Mouse (Mus musculus) MEL (cell line): ENCODE measurements around the gene Zfp512b. TPM values are rescaled to one million over a fixed set of nuclear protein-coding genes. Genes with fewer than 3 reads are reported as not detected.

Experiments
- DNase-seq: peaks from one replicate; pipeline ENCODE4 v3.0.0; 2011; ENCODE audit warnings: low read depth, low spot score
- H3K27ac ChIP-seq: 2 replicates; pipeline ENCODE4 v1.5.1; 2012; ENCODE audit warnings: low read depth, mild to moderate bottlenecking, control low read depth, low read length, moderate library complexity; ENCODE audit not compliant: control insufficient read depth
- H3K27me3 ChIP-seq, 2 experiments: fragments of 150-350 bp in 1 of 2; sonication (generic) in 1 of 2; 2 replicates each; pipeline ENCODE4 v1.6.1; 2012; ENCODE audit warnings: low read length in 2 of 2, mild to moderate bottlenecking in 2 of 2, improper control_type of control experiment in 1 of 2, moderate library complexity in 1 of 2; ENCODE audit not compliant: insufficient read depth in 2 of 2, control insufficient read depth in 1 of 2
- H3K36me3 ChIP-seq, 2 experiments: 2 replicates each; pipeline ENCODE4 v1.6.1; 2012 to 2014; ENCODE audit warnings: low read length in 2 of 2, improper control_type of control experiment in 1 of 2, inconsistent platforms in 1 of 2, mild to moderate bottlenecking in 1 of 2; ENCODE audit not compliant: insufficient read depth in 2 of 2, control insufficient read depth in 1 of 2
- H3K4me1 ChIP-seq, 2 experiments: fragments of 150-350 bp in 1 of 2; sonication (generic) in 1 of 2; 2 replicates each; pipeline ENCODE4 v1.6.1; 2012; ENCODE audit warnings: low read length in 2 of 2, improper control_type of control experiment in 1 of 2, mild to moderate bottlenecking in 1 of 2; ENCODE audit not compliant: insufficient read depth in 2 of 2, control insufficient read depth in 1 of 2
- H3K4me3 ChIP-seq, 2 experiments: fragments of 150-350 bp in 1 of 2; sonication (generic) in 1 of 2; 2 replicates each; pipeline ENCODE4 v1.5.1; 2012; ENCODE audit warnings: low read depth in 2 of 2, low read length in 2 of 2, mild to moderate bottlenecking in 2 of 2, moderate library complexity in 2 of 2, control low read depth in 1 of 2, improper control_type of control experiment in 1 of 2; ENCODE audit not compliant: control insufficient read depth in 1 of 2, insufficient read depth in 1 of 2
- H3K79me2 ChIP-seq: 2 replicates; pipeline ENCODE4 v1.6.1; 2012; ENCODE audit warnings: mild to moderate bottlenecking, low read length, moderate library complexity; ENCODE audit not compliant: control insufficient read depth, poor library complexity, insufficient read depth
- H3K9ac ChIP-seq: 2 replicates; pipeline ENCODE4 v1.6.1; 2012; ENCODE audit warnings: low read depth, mild to moderate bottlenecking, control low read depth, low read length, moderate library complexity; ENCODE audit not compliant: control insufficient read depth, poor library complexity, severe bottlenecking
- H3K9me3 ChIP-seq: fragments of 150-350 bp; sonication (generic); replicated peaks from 2 replicates; pipeline ENCODE4 v1.6.1; 2012; ENCODE audit warnings: mild to moderate bottlenecking, low read length, improper control_type of control experiment, moderate library complexity; ENCODE audit not compliant: insufficient read depth
- CTCF ChIP-seq, 3 experiments: IDR thresholded peaks in 2 of 3; conservative IDR thresholded peaks in 1 of 3; 2 replicates each; pipeline ENCODE4 v1.5.1; 2011 to 2012; ENCODE audit warnings: low read length in 3 of 3, low read depth in 2 of 3, mild to moderate bottlenecking in 2 of 3, improper control_type of control experiment in 1 of 3, inconsistent platforms in 1 of 3, mixed read lengths in 1 of 3, moderate library complexity in 1 of 3; ENCODE audit not compliant: control insufficient read depth in 1 of 3, insufficient read depth in 1 of 3, poor library complexity in 1 of 3, severe bottlenecking in 1 of 3
- E2F4 ChIP-seq: IDR thresholded peaks from 2 replicates; pipeline ENCODE4 v1.6.1; 2011; ENCODE audit warnings: low read depth, low read length, improper control_type of control experiment, borderline replicate concordance
- HCFC1 ChIP-seq: IDR thresholded peaks from 2 replicates; pipeline ENCODE4 v1.6.1; 2012; ENCODE audit warnings: low read depth, mild to moderate bottlenecking, inconsistent platforms, low read length, improper control_type of control experiment, moderate library complexity
- KAT2A ChIP-seq: conservative IDR thresholded peaks from 2 replicates; pipeline ENCODE4 v1.6.1; 2012; ENCODE audit warnings: low read depth, low read length, improper control_type of control experiment, inconsistent platforms
- MAX ChIP-seq: IDR thresholded peaks from 2 replicates; pipeline ENCODE4 v1.6.1; 2011; ENCODE audit warnings: low read length, improper control_type of control experiment
- MEF2A ChIP-seq: IDR thresholded peaks from 2 replicates; pipeline ENCODE4 v1.6.1; 2014; ENCODE audit warnings: low read depth, mild to moderate bottlenecking, inconsistent platforms, low read length, improper control_type of control experiment; ENCODE audit not compliant: poor library complexity, insufficient replicate concordance, severe bottlenecking; ENCODE audit errors: extremely low read depth
- MYC ChIP-seq: IDR thresholded peaks from 2 replicates; pipeline ENCODE4 v1.6.1; 2011; ENCODE audit warnings: low read depth, mild to moderate bottlenecking, low read length, improper control_type of control experiment, moderate library complexity
- POLR2A ChIP-seq, 2 experiments: IDR thresholded peaks; 2 replicates each; pipeline ENCODE4 v1.6.1; 2011 to 2012; ENCODE audit warnings: low read length in 2 of 2, mild to moderate bottlenecking in 2 of 2, control low read depth in 1 of 2, improper control_type of control experiment in 1 of 2, low read depth in 1 of 2, moderate library complexity in 1 of 2; ENCODE audit not compliant: control insufficient read depth in 1 of 2, insufficient read depth in 1 of 2, poor library complexity in 1 of 2
- RCOR1 ChIP-seq: IDR thresholded peaks from 2 replicates; pipeline ENCODE4 v1.6.1; 2012; ENCODE audit warnings: low read depth, mild to moderate bottlenecking, inconsistent platforms, low read length, improper control_type of control experiment
- SIN3A ChIP-seq: IDR thresholded peaks from 2 replicates; pipeline ENCODE4 v1.6.1; 2012; ENCODE audit warnings: low read length, improper control_type of control experiment, inconsistent platforms
- TAL1 ChIP-seq: IDR thresholded peaks from 2 replicates; pipeline ENCODE4 v1.6.1; 2012; ENCODE audit warnings: mild to moderate bottlenecking, inconsistent platforms, low read length, moderate library complexity, mixed read lengths
- UBTF ChIP-seq: IDR thresholded peaks from 2 replicates; pipeline ENCODE4 v1.6.1; 2012; ENCODE audit warnings: low read depth, mild to moderate bottlenecking, inconsistent platforms, low read length, improper control_type of control experiment, moderate library complexity, borderline replicate concordance; ENCODE audit not compliant: insufficient read depth
- USF1 ChIP-seq: IDR thresholded peaks from 2 replicates; pipeline ENCODE4 v1.6.1; 2014; ENCODE audit warnings: low read depth, mild to moderate bottlenecking, inconsistent platforms, low read length, improper control_type of control experiment, moderate library complexity
- ZC3H11A ChIP-seq: IDR thresholded peaks from 2 replicates; pipeline ENCODE4 v1.6.1; 2012; ENCODE audit warnings: low read depth, mild to moderate bottlenecking, inconsistent platforms, low read length, improper control_type of control experiment
- ZMIZ1 ChIP-seq: IDR thresholded peaks from 2 replicates; pipeline ENCODE4 v1.6.1; 2012; ENCODE audit warnings: low read depth, mild to moderate bottlenecking, inconsistent platforms, low read length, improper control_type of control experiment, moderate library complexity
- ZNF384 ChIP-seq: IDR thresholded peaks from 2 replicates; pipeline ENCODE4 v1.6.1; 2012; ENCODE audit warnings: low read depth, mild to moderate bottlenecking, inconsistent platforms, low read length, improper control_type of control experiment
- polyA plus RNA-seq, 2 experiments: library from polyadenylated mRNA; stranded (reverse) in 1 of 2; unstranded in 1 of 2; fragments of >175 nt in 1 of 2; fragments of >200 nt in 1 of 2; gene quantifications; 2 replicates each; pipeline versions ENCODE4 v1.2.1 to v1.2.4; 2012; ENCODE audit warnings: low replicate concordance in 2 of 2, low read depth in 1 of 2; ENCODE audit not compliant: insufficient read length in 2 of 2, insufficient read depth in 1 of 2, missing spikeins in 1 of 2
- total RNA-seq: library from RNA; depleted of rRNA; stranded (reverse); fragments of 300-350 nt; gene quantifications from 2 replicates; pipeline ENCODE4 v1.2.3, GENCODE M21; 2012

Zfp512b gene
- total and polyA plus RNA-seq, 3 experiments = 15.5 to 37.6 TPM; not detected in 1

DNA sequence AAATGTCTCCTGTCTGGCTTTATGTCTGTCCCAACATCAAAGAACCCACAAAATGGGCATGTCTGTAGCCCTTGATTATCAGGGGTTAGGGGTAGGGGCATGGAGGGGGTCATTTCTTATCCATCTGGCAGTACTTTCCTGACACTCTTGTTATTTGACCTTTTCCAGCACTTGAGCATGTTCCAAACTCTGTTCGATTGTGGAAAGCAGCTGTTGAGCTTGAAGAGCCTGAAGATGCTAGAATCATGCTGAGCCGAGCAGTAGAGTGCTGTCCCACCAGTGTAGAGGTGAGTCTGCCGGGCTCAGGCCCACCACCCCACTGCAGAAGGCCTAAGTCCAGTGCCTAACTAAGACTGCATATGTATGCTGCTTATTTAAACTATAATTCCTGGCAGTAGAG, 43.3 kb upstream of the Zfp512b start:
- H3K27ac ChIP-seq = no peak overlapping the region
- no peaks in the 10 kb centered on the region for H3K4me1 ChIP-seq
- no peak for TF ChIP-seq UBTF
- no peak for TF ChIP-seq MEF2A
- no peak for TF ChIP-seq KAT2A
- no peak overlapping the region for H3K9ac ChIP-seq
- no peaks in the 10 kb centered on the region for H3K79me2 ChIP-seq
- no peaks in the 10 kb centered on the region for H3K9me3 ChIP-seq
- peaks cover 0 to 16% of the 10 kb centered on the region in 2 experiments; a peak in 2 of 4 replicates for H3K36me3 ChIP-seq
- no peak overlapping the region for H3K4me3 ChIP-seq
- DNase-seq = no peak
- H3K27me3 ChIP-seq = no peaks in the 10 kb centered on the region

DNA sequence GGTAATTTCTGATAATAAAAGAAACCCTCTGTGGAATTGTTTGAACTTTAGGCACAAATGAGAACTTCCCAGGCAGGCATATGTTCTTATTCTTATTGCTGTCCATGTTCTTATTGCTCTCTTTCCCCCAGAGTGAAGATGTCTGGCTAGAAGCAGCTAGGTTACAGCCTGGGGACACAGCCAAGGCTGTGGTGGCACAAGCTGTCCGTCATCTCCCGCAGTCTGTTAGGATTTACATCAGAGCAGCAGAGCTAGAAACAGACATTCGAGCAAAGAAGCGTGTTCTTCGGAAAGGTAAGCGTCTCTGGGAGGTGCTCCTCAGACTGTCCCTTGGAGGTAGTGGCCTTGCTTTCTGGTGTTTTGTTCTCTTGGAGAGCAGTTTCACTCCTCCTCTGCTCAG, 40.0 kb upstream of the Zfp512b start:
- Histone ChIP-seq H3K79me2 (no peaks in the 10 kb centered on the region), H3K4me1 (no peaks in the 10 kb centered on the region), H3K9ac (no peak overlapping the region), H3K4me3 (no peak overlapping the region), H3K36me3 (peaks cover 0 to 12% of the 10 kb centered on the region in 2 experiments; a peak in 2 of 4 replicates), H3K9me3 (no peaks in the 10 kb centered on the region), H3K27ac (no peak overlapping the region), H3K27me3 (no peaks in the 10 kb centered on the region)
- TF ChIP-seq HCFC1 (no peak), USF1 (no peak), TAL1 (no peak), POLR2A (IDR thresholded peaks at IDR 0.05; ENCODE audit: control insufficient read depth in 1 of 2, insufficient read depth in 1 of 2, low read depth in 1 of 2, low read length in 2 of 2, poor library complexity in 1 of 2) (no peak), ZNF384 (no peak), KAT2A (no peak), ZC3H11A (no peak), MAX (no peak), MEF2A (no peak), SIN3A (no peak), MYC (no peak), RCOR1 (no peak), ZMIZ1 (no peak), CTCF (IDR thresholded peaks at IDR 0.05 in 2 of 3, conservative IDR thresholded peaks at IDR 0.05 in 1 of 3; ENCODE audit: control insufficient read depth in 1 of 3, insufficient read depth in 1 of 3, low read depth in 2 of 3, low read length in 3 of 3, poor library complexity in 1 of 3, severe bottlenecking in 1 of 3) (no peak), E2F4 (no peak)
- DNase-seq = no peak
